Mouse (Mus musculus): ENCODE measurements around the gene Gabbr2.

GRCm38 (mm10) chr4:46853852-46854460 lies 137.7 kb downstream of the Gabbr2 start:
- TF ChIP-seq POLR2A (IDR thresholded peaks at IDR 0.05; ENCODE audit: borderline replicate concordance, insufficient read depth, low read length) (no peak), CTCF (IDR thresholded peaks at IDR 0.05; ENCODE audit: borderline replicate concordance, insufficient read depth, low read depth, low read length) (no peak)

All from cerebellum, adult 2 months (tissue).